Mouse (Mus musculus): ENCODE data around the gene Bod1. TPM values are rescaled to one million over a fixed set of nuclear protein-coding genes. Genes with fewer than 3 reads are reported as not detected.

The Bod1 gene
- 123 and 125 TPM in 2 replicates for polyA plus RNA-seq (2015; fragmentation: Nextera tagmentation; extraction: Ambion mirVana)

DNA sequence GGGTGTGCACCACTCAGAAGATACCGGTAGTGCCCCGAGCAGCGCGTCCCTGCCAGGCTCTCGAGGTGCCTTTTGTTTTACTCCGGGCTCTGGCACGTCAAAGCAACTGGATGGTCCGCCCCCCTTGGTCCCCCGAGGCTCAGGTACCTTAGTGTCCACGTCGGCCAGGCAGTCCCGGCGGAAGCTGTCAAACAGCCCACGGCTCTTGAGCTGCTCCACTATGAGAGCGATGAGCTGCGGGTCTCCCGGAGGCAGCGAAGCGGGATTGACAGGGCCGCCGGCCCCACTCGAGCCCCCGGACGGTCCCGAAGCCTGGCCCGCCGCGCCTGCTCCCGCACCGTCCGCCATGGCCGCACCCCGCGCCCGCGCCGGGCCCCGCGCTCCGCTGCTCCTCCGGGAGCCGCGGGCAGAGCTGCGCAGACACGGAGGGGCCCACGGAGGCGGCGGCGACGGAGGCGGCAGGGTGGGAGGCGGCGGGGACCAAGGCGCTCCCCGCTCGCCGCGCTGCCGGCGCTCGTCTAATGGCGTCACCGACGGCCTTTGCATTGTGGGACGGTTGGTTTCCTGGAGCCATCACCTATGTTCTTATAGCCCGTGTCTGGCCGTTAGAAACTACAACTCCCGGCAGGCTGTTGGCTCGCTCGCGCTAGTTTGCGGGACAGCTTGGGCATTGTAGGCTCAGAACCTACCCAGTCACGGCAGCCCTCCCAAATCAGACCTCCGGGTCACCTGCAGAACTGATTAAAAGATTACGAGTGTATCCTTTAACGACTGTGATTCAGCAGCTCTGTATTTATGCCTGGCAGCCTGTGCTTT, at the start of gene Bod1:
Bod1 (minus strand) TSS at position 532 of the 816 bp plus-strand sequence.
- H3K9ac ChIP-seq (ENCODE audit: low read depth, low read length) = peak within 1 kb of the TSS; percentile 90
- H3K4me1 ChIP-seq (ENCODE audit: control insufficient read depth, insufficient read depth, low read depth, low read length) = peaks cover 16% of the 10 kb centered on the region
- 0% methylated on average over 49 of the region's 76 CpGs for WGBS
- peak within 1 kb of the TSS; percentile 74 for H3K27ac ChIP-seq (ENCODE audit: low read depth, low read length)
- ATAC-seq = peak; percentile 97
- H3K36me3 ChIP-seq (ENCODE audit: control insufficient read depth, insufficient read depth, low read length) = peaks cover 15% of the 10 kb centered on the region
- H3K4me3 ChIP-seq (ENCODE audit: low read length) = peak within 1 kb of the TSS; percentile 91
- no peaks in the 10 kb centered on the region for H3K9me3 ChIP-seq (ENCODE audit: control insufficient read depth, low read length)
- H3K4me2 ChIP-seq (ENCODE audit: low read length) = peak within 1 kb of the TSS; percentile 80
- no peaks in the 10 kb centered on the region for H3K27me3 ChIP-seq (replicated peaks; ENCODE audit: control insufficient read depth, insufficient read depth, low read length)

DNA sequence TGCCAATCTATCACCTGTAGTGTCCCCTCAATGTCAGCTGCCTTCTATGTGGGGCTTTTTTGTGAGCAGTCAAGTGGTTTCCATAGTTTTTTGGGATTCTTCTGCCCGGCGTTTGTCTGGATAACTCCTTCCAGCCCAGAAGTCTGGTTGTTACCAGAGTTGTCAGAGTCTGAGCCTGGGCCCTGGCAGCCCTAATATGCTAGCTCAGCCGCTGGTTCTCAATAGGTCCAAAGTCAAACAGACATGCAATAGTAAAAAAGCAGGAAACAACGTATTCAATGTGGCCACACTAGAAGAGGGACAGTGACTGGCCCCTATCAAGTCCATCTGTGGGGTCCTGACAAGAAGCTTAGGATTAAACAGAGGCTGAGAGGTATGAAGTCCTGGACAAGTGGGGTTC, 47.4 kb upstream of the Bod1 start:
- no peaks in the 10 kb centered on the region for H3K27me3 ChIP-seq (replicated peaks; ENCODE audit: control insufficient read depth, insufficient read depth, low read length)
- H3K4me1 ChIP-seq (ENCODE audit: control insufficient read depth, insufficient read depth, low read depth, low read length) = peaks cover 5% of the 10 kb centered on the region
- H3K9ac ChIP-seq (ENCODE audit: low read depth, low read length) = no peak overlapping the region
- H3K4me3 ChIP-seq (ENCODE audit: low read length) = no peak overlapping the region
- no peaks in the 10 kb centered on the region for H3K36me3 ChIP-seq (ENCODE audit: control insufficient read depth, insufficient read depth, low read length)
- no peaks in the 10 kb centered on the region for H3K9me3 ChIP-seq (ENCODE audit: control insufficient read depth, low read length)
- WGBS = 92% methylated on average over 4 of the region's 4 CpGs
- H3K4me2 ChIP-seq (ENCODE audit: low read length) = no peak overlapping the region
- H3K27ac ChIP-seq (ENCODE audit: low read depth, low read length) = no peak overlapping the region
- no peak for ATAC-seq

DNA sequence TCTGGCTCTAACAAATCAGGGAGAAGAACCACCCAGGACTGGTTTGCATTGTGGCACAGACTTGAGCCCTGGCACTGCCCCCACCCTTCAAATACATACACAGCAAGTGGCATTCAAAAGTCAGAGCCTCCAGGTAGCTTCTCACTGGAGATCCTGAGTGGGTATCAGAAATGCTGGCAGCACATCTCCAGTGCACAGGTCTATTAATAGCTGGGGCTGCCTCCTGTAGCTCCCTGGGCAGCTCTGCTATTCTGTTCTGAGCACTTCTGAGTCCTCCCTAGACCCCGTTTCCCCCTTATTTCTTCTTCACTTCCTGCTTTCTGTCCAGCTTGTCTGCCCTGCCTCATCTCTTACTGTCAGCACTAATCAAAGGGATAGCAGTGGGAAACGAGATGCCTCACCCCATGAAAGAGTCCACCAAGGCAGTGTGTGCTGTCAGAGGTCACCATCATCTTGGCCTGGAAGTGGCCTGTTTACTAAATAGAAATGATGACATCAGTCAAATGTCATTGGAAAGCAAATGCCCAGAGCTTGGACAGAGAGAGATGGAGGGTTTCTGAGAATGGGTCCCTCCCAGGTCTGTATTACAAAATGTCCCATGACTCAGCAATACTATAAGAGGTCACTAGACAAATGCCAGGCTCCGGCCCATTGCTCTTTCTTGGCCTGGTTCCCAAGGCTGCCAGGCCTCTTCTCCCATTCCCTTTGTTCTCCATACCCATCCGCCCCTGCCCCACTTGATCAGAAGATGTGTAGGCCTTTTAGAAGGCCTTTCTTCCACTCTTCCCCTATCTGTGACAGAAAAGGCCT, 46.4 kb upstream of the Bod1 start:
- Histone ChIP-seq H3K4me3 (ENCODE audit: low read length) (no peak overlapping the region), H3K36me3 (ENCODE audit: control insufficient read depth, insufficient read depth, low read length) (no peaks in the 10 kb centered on the region), H3K27ac (ENCODE audit: low read depth, low read length) (no peak overlapping the region), H3K4me1 (ENCODE audit: control insufficient read depth, insufficient read depth, low read depth, low read length) (peaks cover 7% of the 10 kb centered on the region), H3K4me2 (ENCODE audit: low read length) (no peak overlapping the region), H3K27me3 (replicated peaks; ENCODE audit: control insufficient read depth, insufficient read depth, low read length) (no peaks in the 10 kb centered on the region), H3K9me3 (ENCODE audit: control insufficient read depth, low read length) (no peaks in the 10 kb centered on the region), H3K9ac (ENCODE audit: low read depth, low read length) (no peak overlapping the region)
- no peak for ATAC-seq
- 58% methylated on average over 4 of the region's 4 CpGs for WGBS

DNA sequence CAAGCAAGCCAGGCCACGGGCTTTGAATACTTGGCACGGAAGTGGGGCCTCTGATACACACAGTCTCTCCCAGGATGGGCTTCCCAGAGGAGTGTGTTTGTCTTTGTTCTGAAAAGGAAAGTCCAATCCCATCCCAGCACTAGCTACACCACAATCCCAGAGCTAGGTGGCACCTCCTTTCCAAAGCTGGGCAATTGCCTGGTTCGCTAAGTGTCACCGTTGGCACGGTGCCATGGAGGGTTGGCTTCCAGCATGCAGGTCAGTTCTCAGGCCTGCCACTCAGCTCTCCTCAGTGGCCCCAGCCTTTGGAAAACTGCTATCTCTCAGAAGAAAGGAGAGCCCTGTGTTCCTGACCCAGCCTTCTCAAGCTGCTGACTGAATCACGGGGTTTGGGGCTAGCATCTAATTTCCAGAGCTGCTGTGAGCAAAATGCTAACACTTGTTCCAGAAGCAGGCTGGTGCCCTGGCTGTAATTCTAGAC, 42.0 kb upstream of the Bod1 start:
- 52% methylated on average over 6 of the region's 6 CpGs for WGBS
- no peak overlapping the region for H3K4me2 ChIP-seq (ENCODE audit: low read length)
- H3K36me3 ChIP-seq (ENCODE audit: control insufficient read depth, insufficient read depth, low read length) = no peaks in the 10 kb centered on the region
- peak; percentile 96 for ATAC-seq
- peaks cover 7% of the 10 kb centered on the region for H3K4me1 ChIP-seq (ENCODE audit: control insufficient read depth, insufficient read depth, low read depth, low read length)
- no peaks in the 10 kb centered on the region for H3K27me3 ChIP-seq (replicated peaks; ENCODE audit: control insufficient read depth, insufficient read depth, low read length)
- no peak overlapping the region for H3K4me3 ChIP-seq (ENCODE audit: low read length)
- H3K9ac ChIP-seq (ENCODE audit: low read depth, low read length) = no peak overlapping the region
- H3K9me3 ChIP-seq (ENCODE audit: control insufficient read depth, low read length) = no peaks in the 10 kb centered on the region
- peak overlapping the region; percentile 71 for H3K27ac ChIP-seq (ENCODE audit: low read depth, low read length)

DNA sequence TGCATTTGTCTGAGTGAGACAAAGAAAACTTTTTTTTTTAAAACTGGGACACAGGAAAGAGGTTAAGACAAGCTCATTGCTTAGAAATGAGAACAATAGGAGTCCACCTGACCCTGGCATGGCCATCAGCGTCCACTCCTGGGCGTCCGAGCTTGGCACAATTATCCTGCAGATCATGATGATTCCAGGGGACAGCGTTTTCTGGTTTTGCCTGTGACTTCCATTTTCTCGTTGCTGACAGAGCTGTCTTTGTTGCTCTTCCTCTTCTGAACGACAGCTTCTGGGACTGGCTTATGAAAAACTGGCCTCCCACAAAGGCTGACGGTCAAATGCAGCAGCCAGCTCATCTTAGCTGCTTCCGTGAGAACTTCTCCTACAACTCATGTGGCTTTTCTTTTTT, 41.4 kb upstream of the Bod1 start:
- ATAC-seq = peak; percentile 40
- H3K4me2 ChIP-seq (ENCODE audit: low read length) = no peak overlapping the region

DNA sequence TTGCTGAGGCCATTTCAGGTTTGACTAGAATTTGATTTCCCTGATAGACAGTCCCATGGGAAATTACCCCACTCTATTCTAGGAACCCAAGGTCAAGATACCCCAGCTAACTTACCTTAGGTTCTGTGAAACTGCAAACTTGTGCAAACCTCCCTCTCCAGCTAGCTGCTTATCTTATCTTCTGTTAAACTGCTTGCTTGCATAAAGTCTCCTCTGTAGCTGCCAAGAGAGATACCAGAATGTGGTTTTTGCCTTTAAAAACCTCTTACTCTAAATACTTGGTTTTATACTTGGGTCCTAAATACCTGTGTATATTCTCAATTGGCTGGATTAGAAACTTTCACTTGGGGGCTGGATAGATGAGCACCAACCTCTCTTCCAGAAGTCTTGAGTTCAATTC, 36.1 kb upstream of the Bod1 start:
- H3K27ac ChIP-seq (ENCODE audit: low read depth, low read length) = no peak overlapping the region
- H3K4me2 ChIP-seq (ENCODE audit: low read length) = no peak overlapping the region
- H3K9ac ChIP-seq (ENCODE audit: low read depth, low read length) = no peak overlapping the region
- ATAC-seq = no peak
- H3K27me3 ChIP-seq (replicated peaks; ENCODE audit: control insufficient read depth, insufficient read depth, low read length) = no peaks in the 10 kb centered on the region
- H3K4me3 ChIP-seq (ENCODE audit: low read length) = no peak overlapping the region
- H3K9me3 ChIP-seq (ENCODE audit: control insufficient read depth, low read length) = peaks cover 7% of the 10 kb centered on the region
- H3K36me3 ChIP-seq (ENCODE audit: control insufficient read depth, insufficient read depth, low read length) = no peaks in the 10 kb centered on the region
- no peaks in the 10 kb centered on the region for H3K4me1 ChIP-seq (ENCODE audit: control insufficient read depth, insufficient read depth, low read depth, low read length)

More for the DNA sequence above, 41.4 kb upstream of the Bod1 start:
- H3K36me3 ChIP-seq (ENCODE audit: control insufficient read depth, insufficient read depth, low read length) = no peaks in the 10 kb centered on the region
- H3K9me3 ChIP-seq (ENCODE audit: control insufficient read depth, low read length) = no peaks in the 10 kb centered on the region
- H3K27me3 ChIP-seq (replicated peaks; ENCODE audit: control insufficient read depth, insufficient read depth, low read length) = no peaks in the 10 kb centered on the region
- H3K9ac ChIP-seq (ENCODE audit: low read depth, low read length) = no peak overlapping the region
- H3K4me1 ChIP-seq (ENCODE audit: control insufficient read depth, insufficient read depth, low read depth, low read length) = peaks cover 7% of the 10 kb centered on the region
- peak overlapping the region; percentile 71 for H3K27ac ChIP-seq (ENCODE audit: low read depth, low read length)
- WGBS = 30% methylated on average over 8 of the region's 8 CpGs
- H3K4me3 ChIP-seq (ENCODE audit: low read length) = no peak overlapping the region

DNA sequence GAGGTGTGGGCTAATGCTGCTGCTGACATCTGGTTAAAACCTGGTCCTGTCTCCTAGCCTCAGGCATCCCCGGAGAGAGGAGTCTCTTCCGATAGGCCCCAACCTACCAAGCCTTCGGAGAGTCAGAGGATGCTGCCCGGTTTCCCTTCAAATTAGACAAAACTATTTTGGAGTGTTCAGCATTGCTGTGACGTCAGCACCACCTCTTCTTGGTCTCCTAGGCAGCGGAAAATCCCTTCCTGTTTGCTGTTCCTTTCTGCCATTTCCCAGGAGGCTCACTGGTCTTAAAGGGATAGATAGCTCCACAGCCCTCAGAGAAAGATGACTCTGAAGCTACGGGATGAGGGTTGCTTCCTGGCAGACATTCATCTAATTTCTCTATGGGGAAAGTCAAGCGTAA, 31.5 kb upstream of the Bod1 start:
- 70% methylated on average over 8 of the region's 8 CpGs for WGBS
- Histone ChIP-seq H3K27me3 (replicated peaks; ENCODE audit: control insufficient read depth, insufficient read depth, low read length) (no peaks in the 10 kb centered on the region), H3K4me3 (ENCODE audit: low read length) (no peak overlapping the region), H3K4me2 (ENCODE audit: low read length) (no peak overlapping the region), H3K9ac (ENCODE audit: low read depth, low read length) (no peak overlapping the region), H3K27ac (ENCODE audit: low read depth, low read length) (no peak overlapping the region), H3K9me3 (ENCODE audit: control insufficient read depth, low read length) (peaks cover 7% of the 10 kb centered on the region), H3K4me1 (ENCODE audit: control insufficient read depth, insufficient read depth, low read depth, low read length) (no peaks in the 10 kb centered on the region), H3K36me3 (ENCODE audit: control insufficient read depth, insufficient read depth, low read length) (no peaks in the 10 kb centered on the region)
- ATAC-seq = no peak

DNA sequence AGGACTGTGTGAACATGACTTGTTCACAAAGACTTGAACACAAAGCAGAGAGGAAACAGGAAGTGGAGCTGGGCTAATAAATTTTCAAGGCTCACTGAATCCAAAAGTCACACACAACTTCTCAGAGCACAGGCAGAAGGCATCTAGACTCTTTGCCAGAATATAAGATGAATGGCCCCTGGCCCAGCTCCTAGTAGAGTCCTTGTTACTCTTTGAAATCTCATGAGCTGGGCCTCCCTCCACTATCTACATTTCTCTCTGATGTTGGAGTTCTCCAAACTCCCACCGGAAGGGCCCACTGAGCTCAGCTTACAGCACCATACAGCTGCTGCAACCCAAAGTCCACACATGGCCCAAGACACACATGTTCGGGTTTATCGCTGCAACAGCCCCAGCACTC, 30.2 kb upstream of the Bod1 start:
- no peaks in the 10 kb centered on the region for H3K9me3 ChIP-seq (ENCODE audit: control insufficient read depth, low read length)
- H3K9ac ChIP-seq (ENCODE audit: low read depth, low read length) = no peak overlapping the region
- no peaks in the 10 kb centered on the region for H3K4me1 ChIP-seq (ENCODE audit: control insufficient read depth, insufficient read depth, low read depth, low read length)
- no peak overlapping the region for H3K4me3 ChIP-seq (ENCODE audit: low read length)
- no peak overlapping the region for H3K27ac ChIP-seq (ENCODE audit: low read depth, low read length)
- ATAC-seq = no peak
- H3K4me2 ChIP-seq (ENCODE audit: low read length) = no peak overlapping the region
- H3K36me3 ChIP-seq (ENCODE audit: control insufficient read depth, insufficient read depth, low read length) = no peaks in the 10 kb centered on the region
- no peaks in the 10 kb centered on the region for H3K27me3 ChIP-seq (replicated peaks; ENCODE audit: control insufficient read depth, insufficient read depth, low read length)
- WGBS = 85% methylated on average over 3 of the region's 3 CpGs

DNA sequence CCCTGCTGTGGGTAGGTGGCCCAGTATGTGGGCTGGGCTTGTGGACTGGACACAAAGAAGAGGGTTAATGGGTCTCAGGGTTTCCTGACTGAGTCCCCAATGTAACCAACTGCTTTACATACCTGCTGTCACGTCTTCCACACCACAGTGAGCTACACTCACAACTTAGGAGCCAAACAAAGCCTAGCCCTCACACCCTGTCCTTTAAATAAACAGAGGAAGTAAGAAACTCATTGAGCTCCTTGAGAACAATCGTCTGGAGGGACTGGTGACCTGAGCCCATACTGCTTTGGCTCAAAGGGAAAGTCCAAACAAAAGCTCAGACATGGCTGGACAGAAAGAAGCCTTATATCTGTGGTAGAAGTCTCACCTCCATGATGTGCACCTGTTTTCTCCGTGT, 27.8 kb upstream of the Bod1 start:
- Histone ChIP-seq H3K4me1 (ENCODE audit: control insufficient read depth, insufficient read depth, low read depth, low read length) (peaks cover 6% of the 10 kb centered on the region), H3K4me3 (ENCODE audit: low read length) (no peak overlapping the region), H3K27ac (ENCODE audit: low read depth, low read length) (no peak overlapping the region), H3K9ac (ENCODE audit: low read depth, low read length) (no peak overlapping the region), H3K27me3 (replicated peaks; ENCODE audit: control insufficient read depth, insufficient read depth, low read length) (no peaks in the 10 kb centered on the region), H3K4me2 (ENCODE audit: low read length) (no peak overlapping the region), H3K36me3 (ENCODE audit: control insufficient read depth, insufficient read depth, low read length) (no peaks in the 10 kb centered on the region), H3K9me3 (ENCODE audit: control insufficient read depth, low read length) (no peaks in the 10 kb centered on the region)
- ATAC-seq = no peak
- 61% methylated on average over 3 of the region's 3 CpGs for WGBS

All from hindbrain, embryonic 16.5 days (tissue).